Mouse (Mus musculus) adrenal gland, adult 18-20 months (tissue): ENCODE results near the gene Rangrf. TPM values are rescaled to one million over a fixed set of nuclear protein-coding genes. Genes with fewer than 3 reads are reported as not detected.
"Not testable (repeated sequence)": the region's sequence is repeated elsewhere in the genome, so short reads cannot be mapped to it uniquely, and the experiment has no call there.

Source experiments
- DNase-seq, 2 experiments: peaks; one replicate each; pipeline ENCODE4 v3.0.0; 2021 to 2022; ENCODE audit warnings: low spot score in 2 of 2
- long read RNA-seq, 2 experiments: library from polyadenylated mRNA; stranded (forward); transcript quantifications; one replicate each; pipeline ENCODE4 v2.0.0; 2021
- total RNA-seq, 2 experiments: library from RNA; stranded (reverse); gene quantifications; 1 replicate in 1 of 2; 2 replicates in 1 of 2; pipeline ENCODE4 v1.2.3; 2021

The Rangrf gene
- total RNA-seq: 10 to 100 TPM; 13.5 to 16.7 TPM
- long read RNA-seq, experiment 1, partial matches to known transcripts: 0 of 3 reads
- long read RNA-seq, experiment 1, other reads (novel, unspliced or antisense): 0 of 3 reads
- long read RNA-seq, experiment 2, transcript Rangrf-201 (5 exons, 820 nt): major isoform, 10 of 12 reads
- long read RNA-seq, experiment 2, partial matches to known transcripts: 1 of 12 reads
- long read RNA-seq, experiment 2, other reads (novel, unspliced or antisense): 0 of 12 reads

- DNase-seq: no peak
Observed at GRCm38 (mm10) chr11:68975085-68975484, at the start of gene Rangrf. Gene Rangrf (minus strand): TSS chr11:68975185.

DNA sequence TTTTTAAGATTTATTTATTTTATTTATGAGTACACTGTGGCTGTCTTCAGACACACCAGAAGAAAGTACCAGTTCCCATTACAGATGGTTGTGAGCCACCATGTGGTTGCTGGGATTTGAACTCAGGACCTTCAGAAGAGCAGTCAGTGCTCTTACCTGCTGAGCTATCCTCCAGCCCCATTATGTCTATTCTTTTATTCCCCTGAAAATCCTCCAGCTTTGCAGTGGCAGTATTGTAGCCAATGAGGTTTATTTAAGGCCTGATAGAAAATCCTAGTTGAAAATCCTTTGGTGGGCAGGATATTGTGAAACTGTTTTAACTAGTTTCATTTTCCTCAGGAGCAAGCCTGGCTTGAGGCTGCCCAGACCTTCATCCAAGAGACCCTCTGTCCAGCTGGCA lies 45.7 kb upstream of the Rangrf start:
- DNase-seq: no peak

DNA sequence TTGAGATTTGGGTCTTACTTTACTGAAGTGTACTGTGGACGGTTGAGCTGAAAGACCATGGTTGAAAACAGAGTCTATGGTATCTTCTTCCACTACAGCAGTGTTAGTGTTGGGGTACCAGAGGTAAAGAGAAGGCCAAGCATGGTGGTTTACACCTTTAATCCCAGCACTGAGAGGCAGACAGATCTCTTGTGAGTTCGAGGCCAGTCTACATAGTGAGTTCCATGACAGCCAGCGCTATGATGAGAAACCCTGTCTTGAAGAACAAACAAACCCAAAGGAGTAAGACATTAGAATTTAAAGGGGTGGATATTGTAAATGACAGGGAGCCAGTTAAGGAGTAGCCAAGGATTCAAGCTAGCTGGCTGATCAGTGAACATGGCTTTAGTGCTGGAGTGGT lies 41.8 kb upstream of the Rangrf start:
- no peak for DNase-seq

- peak; percentile 80 to 86 for DNase-seq
Observed at GRCm38 (mm10) chr11:69015644-69016441, 40.9 kb upstream of the Rangrf start, which contains the start of gene Ctc1. Gene Ctc1 (plus strand): TSS chr11:69015911.

GRCm38 (mm10) chr11:69012071-69012601 lies 37.2 kb upstream of the Rangrf start:
- DNase-seq: peak; percentile 77 to 78

GRCm38 (mm10) chr11:69011445-69011844 lies 36.5 kb upstream of the Rangrf start:
- not testable (repeated sequence) for DNase-seq

DNA sequence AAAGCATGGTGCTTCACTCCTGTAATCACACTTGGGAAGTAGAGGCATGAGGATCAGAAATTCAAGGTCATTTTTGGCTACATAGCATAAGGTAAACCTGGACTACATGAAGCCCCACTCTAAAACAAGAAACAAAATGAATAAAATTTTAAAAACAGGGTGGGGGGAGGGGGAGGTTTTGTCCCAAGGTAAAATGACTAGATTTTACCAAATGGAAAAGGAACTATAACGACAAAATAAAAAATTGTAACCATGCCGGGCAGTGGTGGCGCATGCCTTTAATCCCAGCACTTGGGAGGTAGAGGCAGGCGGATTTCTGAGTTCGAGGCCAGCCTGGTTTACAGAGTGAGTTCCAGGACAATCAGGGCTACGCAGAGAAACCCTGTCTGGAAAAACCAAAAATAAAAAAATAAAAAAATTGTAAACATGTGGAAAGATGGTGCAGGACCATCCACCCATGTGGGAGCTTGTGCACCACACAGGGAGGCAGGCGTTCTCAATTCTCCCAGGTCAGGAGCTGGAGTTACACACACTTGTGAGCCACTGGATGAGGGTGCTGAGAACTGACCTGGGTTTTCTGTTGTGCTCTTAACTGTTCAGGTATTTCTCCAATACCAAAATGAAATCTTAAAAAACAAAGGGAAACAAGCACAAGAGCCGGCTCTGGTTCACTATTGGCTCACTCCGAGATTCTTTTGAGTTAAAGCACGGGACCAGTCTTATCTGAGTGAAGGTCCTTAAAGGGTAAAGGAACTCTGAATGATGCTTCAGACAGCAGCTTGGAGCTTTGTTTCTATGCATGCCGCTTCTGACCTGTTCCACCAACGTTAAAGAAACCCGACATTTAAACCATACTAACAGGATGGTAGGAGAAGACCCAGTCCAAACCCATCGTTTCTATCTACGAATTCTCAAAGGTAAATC lies 35.7 kb upstream of the Rangrf start:
- DNase-seq: no peak

- DNase-seq: no peak
Observed at GRCm38 (mm10) chr11:69009508-69009907, 34.5 kb upstream of the Rangrf start.

GRCm38 (mm10) chr11:69008182-69009121 lies 33.5 kb upstream of the Rangrf start, which contains the start of gene Pfas:
Gene Pfas (minus strand): TSS chr11:69008460.
- DNase-seq: peak; percentile 91 to 92

DNA sequence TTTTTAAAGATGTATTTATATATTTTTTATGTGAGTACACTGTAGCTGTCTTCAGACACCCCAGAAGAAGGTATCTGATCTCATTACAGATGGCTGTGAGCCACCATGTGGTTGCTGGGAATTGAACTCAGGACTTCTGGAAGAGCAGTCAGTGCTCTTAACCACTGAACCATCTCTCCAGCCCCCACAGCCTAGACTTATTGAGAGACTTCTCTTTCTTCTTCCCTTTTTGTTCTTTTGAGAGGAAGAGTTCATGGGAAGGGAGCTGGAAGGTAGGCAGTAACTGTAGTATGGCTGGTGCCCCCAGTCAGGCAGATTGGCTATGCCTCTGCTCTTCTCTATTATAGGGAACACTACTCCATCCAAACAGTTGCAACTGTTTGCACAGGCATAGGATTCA lies 31.6 kb upstream of the Rangrf start:
- DNase-seq: not testable (repeated sequence)

DNA sequence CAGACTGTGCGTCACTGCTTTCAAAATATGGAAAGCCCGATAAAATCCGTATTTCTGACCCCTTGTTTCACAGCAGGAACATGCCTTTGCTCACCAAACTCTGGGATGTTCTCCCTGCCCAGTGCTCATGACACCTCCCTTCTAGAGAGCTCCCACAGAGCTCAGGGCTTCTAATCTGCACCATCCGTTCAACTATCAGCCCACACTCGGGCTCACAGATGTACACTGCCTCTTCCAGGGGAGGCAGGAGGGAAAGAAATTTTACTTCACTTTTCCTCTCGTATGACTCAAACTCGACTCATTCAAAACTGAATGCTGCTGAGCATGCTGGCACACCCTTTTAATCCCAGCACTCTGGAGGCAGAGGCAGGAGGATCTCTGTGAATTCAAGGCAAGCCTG lies 30.2 kb upstream of the Rangrf start:
- DNase-seq: no peak

DNA sequence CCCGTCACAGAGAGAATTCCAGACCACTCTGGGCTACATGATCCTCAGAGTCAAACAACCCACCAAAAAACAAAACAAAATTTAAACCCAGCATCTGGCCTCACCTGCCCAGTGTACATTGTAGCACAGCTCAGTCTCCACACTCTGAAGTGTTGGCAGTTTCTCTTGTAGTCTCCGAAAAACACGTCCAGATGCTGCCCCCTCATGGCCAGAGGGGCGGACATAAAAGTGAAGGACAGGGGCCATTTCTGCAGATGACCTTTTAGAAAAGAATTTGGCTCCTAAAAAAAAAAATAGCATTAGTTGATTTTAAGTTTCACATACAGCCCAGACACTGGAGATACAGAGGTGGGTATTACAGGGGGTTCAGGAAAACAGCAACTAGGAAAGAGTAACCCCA lies 28.6 kb upstream of the Rangrf start:
- DNase-seq: peak; percentile 35 to 46

GRCm38 (mm10) chr11:69002782-69003181 lies 27.8 kb upstream of the Rangrf start:
- not testable (repeated sequence) for DNase-seq

DNA sequence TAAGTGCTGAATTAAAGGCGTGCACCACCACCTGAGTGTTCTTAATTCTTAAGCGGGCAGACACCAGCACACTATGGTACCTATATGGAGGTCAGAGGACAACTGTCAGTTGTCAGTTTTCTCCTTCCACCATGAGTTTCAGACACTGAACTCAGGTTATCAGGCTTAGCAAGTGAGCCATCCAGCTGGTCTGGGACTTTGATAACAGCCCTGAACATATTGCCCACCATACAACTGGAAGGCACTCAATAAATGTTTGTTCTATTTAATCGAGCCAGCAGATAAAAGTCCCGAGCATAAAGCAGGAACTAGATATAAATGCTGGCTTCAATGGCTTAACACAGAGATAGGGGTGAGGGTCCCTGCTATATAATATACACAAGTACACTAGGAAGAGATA lies 22.1 kb upstream of the Rangrf start:
- no peak for DNase-seq

GRCm38 (mm10) chr11:68994377-68994776 lies 19.4 kb upstream of the Rangrf start:
- no peak for DNase-seq

GRCm38 (mm10) chr11:68993122-68993521 lies 18.1 kb upstream of the Rangrf start:
- DNase-seq: no peak

GRCm38 (mm10) chr11:68988341-68988740 lies 13.4 kb upstream of the Rangrf start:
- DNase-seq: no peak

DNA sequence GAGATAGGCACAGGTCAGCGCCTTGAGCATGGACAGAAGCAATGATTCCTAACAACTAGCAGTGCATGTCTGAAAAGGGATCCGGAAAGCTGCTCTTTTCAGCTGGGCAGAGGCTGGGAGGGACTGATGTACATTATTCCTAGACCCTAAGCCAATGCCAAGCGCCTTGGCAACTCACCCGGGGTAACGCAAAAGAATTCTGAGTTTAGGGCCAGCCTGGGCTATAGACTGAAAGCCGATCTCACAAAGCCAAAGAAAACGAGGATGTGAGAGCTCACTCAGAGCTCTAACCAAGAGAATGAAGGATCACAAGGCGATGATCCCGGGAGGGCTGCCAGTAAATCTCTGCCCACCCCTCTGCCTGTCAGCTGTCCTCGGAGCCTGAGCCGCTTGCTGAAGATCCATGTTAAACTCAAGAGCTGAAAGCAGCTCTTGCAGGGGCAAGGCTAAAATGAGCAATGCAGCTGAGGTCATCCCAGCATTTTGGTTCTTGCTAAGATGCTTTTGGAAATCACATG lies 12.4 kb upstream of the Rangrf start:
- no peak for DNase-seq

GRCm38 (mm10) chr11:68982639-68983369 lies 7.8 kb upstream of the Rangrf start:
- peak; percentile 69 to 81 for DNase-seq
